17 mouse cellular contexts compared by ENCODE assay signal in genomic region chr10:108389178-108389926, GRCm38 (mm10). TPM values are rescaled to one million over a fixed set of nuclear protein-coding genes. Genes with fewer than 3 reads are reported as not detected.
A peak's percentile ranks its signal among the peaks of the same experiment; 100 is the strongest.
DNase-seq lines count a peak whose midpoint lies in the region; ATAC-seq and TF ChIP-seq lines count a peak whose summit lies in the region.
"Had no signal": no experiment of that assay in that cellular context is flagged by ENCODE, and none has a peak within 500 bp of the region (broad histone marks: within the 10 kb centered on the region; RNA-seq: fewer than 3 reads in every experiment).

No protein-coding gene starts in this region.

- H3K36me3 ChIP-seq in hindbrain, embryonic 10.5 days = peaks cover 11% of the 10 kb centered on the region; the same call in 1 of the 2 replicates
- H3K36me3 ChIP-seq in hindbrain, embryonic 12.5 days = no peaks in the 10 kb centered on the region
- H3K36me3 ChIP-seq in liver, adult 2 months (ENCODE audit: control insufficient read depth, insufficient read depth, low read length) = no peaks in the 10 kb centered on the region
- 0 out of 2 replicates have a peak, but pooled peaks cover 2% of the 10 kb centered on the region for H3K36me3 ChIP-seq in liver, postnatal 0 days (replicated peaks; ENCODE audit: insufficient read depth, low read length)
- H3K36me3 ChIP-seq in neural tube, embryonic 12.5 days = no peaks in the 10 kb centered on the region
- H3K36me3 ChIP-seq: embryonic facial prominence, embryonic 10.5 days had no signal

- TF ChIP-seq EP300 in liver, postnatal 0 days (IDR thresholded peaks at IDR 0.05; ENCODE audit: low read depth) = no peak

- H3K4me1 ChIP-seq in hindbrain, embryonic 10.5 days (replicated peaks) = peaks cover 35% of the 10 kb centered on the region
- peaks cover 23% of the 10 kb centered on the region for H3K4me1 ChIP-seq in hindbrain, embryonic 12.5 days
- peaks cover 21% of the 10 kb centered on the region for H3K4me1 ChIP-seq in liver, adult 2 months (ENCODE audit: control insufficient read depth, insufficient read depth, low read length)
- H3K4me1 ChIP-seq in liver, postnatal 0 days (ENCODE audit: insufficient read depth) = peaks cover 8% of the 10 kb centered on the region
- H3K4me1 ChIP-seq in neural tube, embryonic 12.5 days = peaks cover 18% of the 10 kb centered on the region

- H3K79me2 ChIP-seq in liver, adult 2 months (ENCODE audit: control insufficient read depth, insufficient read depth, low read length) = no peaks in the 10 kb centered on the region; the same call in 1 of the 2 replicates

- H3K9me3 ChIP-seq in hindbrain, embryonic 10.5 days = no peaks in the 10 kb centered on the region
- H3K9me3 ChIP-seq in hindbrain, embryonic 12.5 days (replicated peaks) = no peaks in the 10 kb centered on the region
- no peaks in the 10 kb centered on the region for H3K9me3 ChIP-seq in liver, postnatal 0 days (ENCODE audit: low read length)
- no peaks in the 10 kb centered on the region for H3K9me3 ChIP-seq in neural tube, embryonic 12.5 days
- H3K9me3 ChIP-seq: embryonic facial prominence, embryonic 10.5 days; forebrain, embryonic 13.5 days had no signal

- TF ChIP-seq CTCF in liver, adult 2 months (IDR thresholded peaks at IDR 0.05; ENCODE audit: low read depth, low read length) = no peak
- TF ChIP-seq CTCF in liver, postnatal 0 days (IDR thresholded peaks at IDR 0.05; ENCODE audit: low read depth) = no peak

- H3K27ac ChIP-seq in hindbrain, embryonic 10.5 days = 0 out of 2 replicates have a peak overlapping the region, but pooled peaks have one; percentile 16
- H3K27ac ChIP-seq in hindbrain, embryonic 12.5 days = no peak overlapping the region
- H3K27ac ChIP-seq in liver, adult 2 months (replicated peaks; ENCODE audit: insufficient read depth, low read depth, low read length) = no peak overlapping the region
- H3K27ac ChIP-seq in liver, postnatal 0 days (ENCODE audit: low read depth) = no peak overlapping the region
- no peak overlapping the region for H3K27ac ChIP-seq in neural tube, embryonic 12.5 days
- H3K27ac ChIP-seq: embryonic facial prominence, embryonic 10.5 days; forebrain, embryonic 13.5 days had no signal

- no peak overlapping the region for H3K4me2 ChIP-seq in hindbrain, embryonic 12.5 days (replicated peaks)
- H3K4me2 ChIP-seq in liver, postnatal 0 days (ENCODE audit: low read depth, low read length) = no peak overlapping the region
- H3K4me2 ChIP-seq in neural tube, embryonic 12.5 days (replicated peaks) = no peak overlapping the region
- H3K4me2 ChIP-seq: forebrain, embryonic 13.5 days had no signal

- no peak overlapping the region for H3K4me3 ChIP-seq in hindbrain, embryonic 10.5 days
- H3K4me3 ChIP-seq in hindbrain, embryonic 12.5 days = no peak overlapping the region
- no peak overlapping the region for H3K4me3 ChIP-seq in liver, adult 2 months (ENCODE audit: insufficient read depth, low read depth, low read length)
- H3K4me3 ChIP-seq in liver, postnatal 0 days (ENCODE audit: low read depth, low read length) = no peak overlapping the region
- no peak overlapping the region for H3K4me3 ChIP-seq in neural tube, embryonic 12.5 days
- H3K4me3 ChIP-seq: embryonic facial prominence, embryonic 10.5 days; forebrain, embryonic 13.5 days had no signal

- H3K27me3 ChIP-seq in hindbrain, embryonic 10.5 days (ENCODE audit: insufficient read depth, poor library complexity, severe bottlenecking) = no peaks in the 10 kb centered on the region
- no peaks in the 10 kb centered on the region for H3K27me3 ChIP-seq in hindbrain, embryonic 12.5 days
- no peaks in the 10 kb centered on the region for H3K27me3 ChIP-seq in liver, adult 2 months (ENCODE audit: control insufficient read depth, insufficient read depth, low read length)
- H3K27me3 ChIP-seq in liver, postnatal 0 days (ENCODE audit: insufficient read depth, low read length) = no peaks in the 10 kb centered on the region
- no peaks in the 10 kb centered on the region for H3K27me3 ChIP-seq in neural tube, embryonic 12.5 days (replicated peaks)
- H3K27me3 ChIP-seq: CH12.LX; forebrain, embryonic 13.5 days had no signal

- no peak overlapping the region for H3K9ac ChIP-seq in hindbrain, embryonic 12.5 days
- H3K9ac ChIP-seq in liver, adult 2 months (ENCODE audit: low read depth, low read length) = no peak overlapping the region
- H3K9ac ChIP-seq in liver, postnatal 0 days (replicated peaks) = no peak overlapping the region
- H3K9ac ChIP-seq in neural tube, embryonic 12.5 days = no peak overlapping the region
- H3K9ac ChIP-seq: forebrain, embryonic 13.5 days had no signal

- WGBS in hindbrain, embryonic 10.5 days = 40% methylated on average over 5 of the region's 5 CpGs
- WGBS in hindbrain, embryonic 12.5 days = 40% methylated on average over 5 of the region's 5 CpGs
- WGBS in liver, adult 2 months = 81% methylated on average over 5 of the region's 5 CpGs
- 59% methylated on average over 5 of the region's 5 CpGs for WGBS in liver, postnatal 0 days (ENCODE audit: insufficient replicate concordance)
- 30% methylated on average over 5 of the region's 5 CpGs for WGBS in neural tube, embryonic 12.5 days

- no peak for ATAC-seq in hindbrain, embryonic 12.5 days (ENCODE audit: low FRiP score)
- no peak for ATAC-seq in liver, postnatal 0 days
- 0 out of 2 replicates have a peak, but pooled peaks have one; percentile 56 for ATAC-seq in neural tube, embryonic 12.5 days (ENCODE audit: low FRiP score, low read depth)
- ATAC-seq: midbrain, embryonic 16.5 days had no signal

- DNase-seq in hindbrain, embryonic 10.5 days (ENCODE audit: low spot score) = no peak
- DNase-seq in liver, adult 2 months (ENCODE audit: extremely low read depth, low read depth, low spot score) = peak; percentile 20
- no peak for DNase-seq in liver, postnatal 0 days
- DNase-seq in neural tube, embryonic 10.5 days (ENCODE audit: extremely low spot score, low spot score) = no peak
- no peak for DNase-seq in spleen, postnatal 10 days (ENCODE audit: low spot score in 2 of 2)
- DNase-seq: adrenal gland, postnatal 36 days; cerebellum, adult 11-12 months; kidney, adult 8-10 months; liver; thymus, adult 2 months had no signal

- no peak for TF ChIP-seq POLR2A in liver, adult 2 months (IDR thresholded peaks at IDR 0.05; ENCODE audit: extremely low read depth, insufficient read depth, low read length)

RNA-seq across cellular contexts. Expression of gene Pawr, which starts 57.4 kb away (rescaled TPM):
- 10.5 and 11.0 TPM in 2 replicates for polyA plus RNA-seq in hindbrain, embryonic 10.5 days (2016; fragmentation: Nextera tagmentation; extraction: Ambion mirVana)
- 9.4 and 10.6 TPM in 2 replicates for polyA plus RNA-seq in hindbrain, embryonic 12.5 days (2016; fragmentation: Nextera tagmentation; extraction: Ambion mirVana)
- 7.1 and 7.5 TPM in 2 replicates for total RNA-seq in liver, adult 2 months (2014; rRNA removed)
- 5.0 and 5.3 TPM in 2 replicates for polyA plus RNA-seq in liver, adult 2 months (2012; rRNA removed)
- polyA plus RNA-seq in liver, postnatal 0 days (2015; fragmentation: Nextera tagmentation; extraction: Ambion mirVana) = 3.5 and 4.9 TPM in 2 replicates
- 13.7 and 14.2 TPM in 2 replicates for polyA plus RNA-seq in neural tube, embryonic 12.5 days (2016; fragmentation: Nextera tagmentation; extraction: Ambion mirVana)
- total RNA-seq: CH12.LX; granulocyte monocyte progenitor cell, adult 5-6 weeks had no signal
